Mouse (Mus musculus) adrenal gland, postnatal 10 days (tissue): ENCODE measurements around the gene Gsg1l. TPM values are rescaled to one million over a fixed set of nuclear protein-coding genes. Genes with fewer than 3 reads are reported as not detected.
A peak's percentile ranks its signal among the peaks of the same experiment; 100 is the strongest.

ENCODE experiments used
- DNase-seq: peaks from one replicate; pipeline ENCODE4 v3.0.0; 2021; ENCODE audit warnings: mixed read lengths
- total RNA-seq, 2 experiments: library from RNA; stranded (reverse); gene quantifications; 2 replicates each; pipeline ENCODE4 v1.2.3; 2021

The Gsg1l gene
- total RNA-seq, 2 experiments from 2014 or later, result 7.2 to 8.7 TPM

- DNase-seq, result no peak
Measured at GRCm38 (mm10) chr7:126080949-126081654, 1.1 kb downstream of the Gsg1l start.

- DNase-seq, result peak; percentile 60
Measured at GRCm38 (mm10) chr7:126076935-126077334, 5.3 kb downstream of the Gsg1l start.

- DNase-seq, result no peak
Measured at GRCm38 (mm10) chr7:126075058-126075457, 7.2 kb downstream of the Gsg1l start.

GRCm38 (mm10) chr7:126070321-126070720 lies 11.9 kb downstream of the Gsg1l start:
- no peak for DNase-seq

GRCm38 (mm10) chr7:126066777-126067176 lies 15.4 kb downstream of the Gsg1l start:
- DNase-seq, result peak; percentile 54

- no peak for DNase-seq
Measured at GRCm38 (mm10) chr7:126065243-126065876, 16.9 kb downstream of the Gsg1l start.

- no peak for DNase-seq
Measured at GRCm38 (mm10) chr7:126062228-126062627, 20.0 kb downstream of the Gsg1l start.

GRCm38 (mm10) chr7:126058918-126059317 lies 23.3 kb downstream of the Gsg1l start:
- no peak for DNase-seq

GRCm38 (mm10) chr7:126057332-126057914 lies 24.8 kb downstream of the Gsg1l start:
- DNase-seq, result no peak

GRCm38 (mm10) chr7:126054574-126054973 lies 27.6 kb downstream of the Gsg1l start:
- no peak for DNase-seq

- no peak for DNase-seq
Measured at GRCm38 (mm10) chr7:126053618-126054017, 28.6 kb downstream of the Gsg1l start.

- DNase-seq, result no peak
Measured at GRCm38 (mm10) chr7:126051910-126052309, 30.3 kb downstream of the Gsg1l start.

GRCm38 (mm10) chr7:126045077-126045476 lies 37.1 kb downstream of the Gsg1l start:
- no peak for DNase-seq

GRCm38 (mm10) chr7:126042306-126042705 lies 39.9 kb downstream of the Gsg1l start:
- no peak for DNase-seq

GRCm38 (mm10) chr7:126040794-126041526 lies 41.3 kb downstream of the Gsg1l start:
- peak; percentile 58 for DNase-seq

- no peak for DNase-seq
Measured at GRCm38 (mm10) chr7:126039847-126040246, 42.4 kb downstream of the Gsg1l start.

- no peak for DNase-seq
Measured at GRCm38 (mm10) chr7:126039247-126039835, 42.9 kb downstream of the Gsg1l start.

GRCm38 (mm10) chr7:126038366-126039246 lies 43.6 kb downstream of the Gsg1l start:
- DNase-seq, result no peak

GRCm38 (mm10) chr7:126035332-126035731 lies 46.9 kb downstream of the Gsg1l start:
- no peak for DNase-seq

- peak; percentile 39 for DNase-seq
Measured at GRCm38 (mm10) chr7:126032776-126033209, 49.4 kb downstream of the Gsg1l start.

GRCm38 (mm10) chr7:126032365-126032755 lies 49.9 kb downstream of the Gsg1l start:
- DNase-seq, result no peak
